Mouse (Mus musculus) bone marrow, adult 2 months (tissue): ENCODE measurements around the gene Wfdc6a.

Experiments used
- CTCF ChIP-seq: fragments of 200-500 bp; IDR thresholded peaks from 2 replicates; pipeline ENCODE4 v1.5.1; 2011; ENCODE audit warnings: low read length, control low read depth; ENCODE audit not compliant: control insufficient read depth, insufficient read depth
- POLR2A ChIP-seq: fragments of 200-500 bp; IDR thresholded peaks from 2 replicates; pipeline ENCODE4 v1.6.1; 2011; ENCODE audit warnings: low read depth, mild to moderate bottlenecking, control low read depth, low read length, borderline replicate concordance; ENCODE audit not compliant: control insufficient read depth

DNA sequence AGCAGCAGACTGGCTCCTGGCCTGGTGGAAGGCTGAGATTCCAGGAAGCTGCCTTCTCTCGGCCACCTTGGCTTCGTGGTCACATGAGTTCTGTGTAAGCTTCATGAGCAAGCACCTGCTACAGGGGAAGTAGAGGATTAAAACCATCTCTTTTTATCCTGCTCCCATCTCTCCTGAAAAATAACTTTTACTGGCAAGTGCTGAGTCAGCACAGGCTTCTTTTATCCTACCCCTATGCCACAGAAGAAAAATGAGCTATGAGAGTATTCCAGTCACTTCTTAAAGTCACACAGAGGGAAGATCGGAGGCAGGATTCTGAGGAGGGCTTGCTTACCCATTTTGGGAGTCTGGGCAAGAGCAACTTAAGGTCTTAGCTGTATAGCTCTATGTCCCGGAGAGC, 48.2 kb downstream of the Wfdc6a start:
- no peak for TF ChIP-seq CTCF
- TF ChIP-seq POLR2A = no peak
